Mouse (Mus musculus): ENCODE measurements around the gene Lrrc59.

Gene Lrrc59

DNA sequence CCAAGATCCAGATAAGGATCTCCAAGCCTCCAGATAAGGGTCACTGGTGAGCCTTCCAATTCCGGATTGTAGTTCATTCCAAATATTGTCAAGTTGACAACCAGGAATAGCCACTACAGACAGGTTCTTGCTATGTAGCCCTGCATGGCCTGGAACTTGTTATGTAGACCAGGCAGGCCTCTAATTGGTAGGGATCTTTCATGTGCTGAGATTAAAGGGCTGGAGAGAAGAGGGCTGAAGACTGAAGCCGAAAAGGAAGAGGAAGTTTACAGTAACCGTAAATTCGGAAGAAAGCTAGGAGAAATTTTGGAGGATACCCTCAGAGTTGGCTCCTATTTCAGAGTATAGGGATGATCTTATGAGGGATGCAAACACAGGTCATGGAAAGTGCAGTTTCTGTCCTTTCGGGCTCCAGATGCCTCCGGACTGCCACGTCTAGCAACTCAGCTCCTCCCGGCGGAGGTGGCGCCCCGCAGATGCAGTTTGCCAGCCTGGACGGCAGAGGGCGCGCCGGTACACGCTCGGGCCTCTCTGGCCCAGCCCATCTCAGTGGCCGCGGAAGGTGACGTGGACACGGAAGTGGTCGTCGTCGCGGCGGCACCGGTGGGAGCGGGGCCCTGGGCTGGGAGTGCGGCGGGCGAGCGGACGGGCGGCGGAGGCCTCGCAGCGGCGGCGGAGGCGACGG, at the start of gene Lrrc59:
Gene Lrrc59, plus strand, starts transcription at position 569 of the 685 bp plus-strand sequence.
- DNase-seq = peak; percentile 90

DNA sequence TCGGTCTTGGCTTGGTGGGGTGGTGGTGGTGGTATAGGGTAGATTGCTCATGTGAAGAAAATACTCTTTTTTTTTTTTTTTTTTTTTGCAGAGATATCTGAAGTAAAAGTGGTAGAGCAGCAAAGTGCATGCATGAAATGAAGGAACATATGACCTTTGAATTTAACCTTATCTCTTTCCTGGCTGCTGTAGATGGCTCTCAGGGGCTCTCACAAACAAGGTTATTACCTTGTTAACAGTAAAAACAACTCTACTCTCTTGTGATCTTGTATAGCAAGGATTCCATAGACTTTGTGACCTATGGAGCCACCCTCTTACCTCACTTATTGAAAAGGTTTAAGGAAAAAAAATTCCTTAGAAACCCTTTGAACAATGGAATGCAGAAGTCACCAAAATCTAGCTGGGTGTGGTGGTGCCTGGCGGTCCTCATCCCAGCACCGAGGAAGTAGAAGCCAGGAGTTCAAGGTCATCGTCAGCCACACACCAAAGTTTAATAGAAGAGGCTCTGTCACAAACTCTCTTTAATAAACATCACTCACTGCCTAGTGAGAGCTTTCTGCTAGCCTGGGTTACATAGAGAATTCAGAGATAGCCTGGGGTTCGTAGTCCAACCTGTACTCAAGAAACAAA, 49.3 kb upstream of the Lrrc59 start:
- no peak for DNase-seq

DNA sequence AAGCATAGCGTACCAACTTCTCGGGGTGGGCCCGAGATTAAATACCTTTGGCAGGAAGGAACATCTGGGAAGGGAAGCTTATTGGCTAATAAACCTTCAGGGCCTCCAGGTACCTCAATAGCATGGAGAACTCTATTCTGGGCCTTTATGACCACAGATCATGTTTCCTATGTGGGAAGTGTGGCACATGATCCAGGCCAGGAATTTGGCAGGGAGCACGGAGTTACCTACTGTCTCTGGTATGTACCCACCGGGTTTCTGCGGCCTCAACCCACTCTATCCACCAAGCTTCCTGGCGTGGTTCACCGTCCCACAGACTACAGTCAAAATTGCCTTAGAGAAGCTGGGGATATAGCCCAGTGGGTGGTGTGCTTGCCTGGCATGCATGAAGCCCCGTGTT, 44.5 kb upstream of the Lrrc59 start:
- DNase-seq = no peak

DNA sequence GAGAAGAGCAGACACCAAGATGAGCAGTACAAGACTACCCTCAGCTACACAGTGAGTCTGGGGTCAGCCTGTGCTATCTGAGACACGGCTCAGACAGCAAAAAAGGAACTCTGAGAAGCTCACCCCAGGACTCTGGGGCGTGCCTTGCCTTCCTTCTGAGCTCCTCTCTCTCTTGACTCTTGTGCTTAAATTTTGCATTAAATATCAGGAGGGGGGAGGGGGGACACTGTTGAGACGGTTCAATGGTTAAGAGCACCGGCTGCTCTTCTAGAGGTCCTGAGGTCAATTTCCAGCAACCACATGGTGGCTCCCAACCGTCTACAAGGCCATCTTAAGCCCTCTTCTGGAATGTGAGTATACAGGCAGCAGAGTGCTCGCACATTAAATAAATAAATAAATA, 42.1 kb upstream of the Lrrc59 start:
- no peak for DNase-seq

DNA sequence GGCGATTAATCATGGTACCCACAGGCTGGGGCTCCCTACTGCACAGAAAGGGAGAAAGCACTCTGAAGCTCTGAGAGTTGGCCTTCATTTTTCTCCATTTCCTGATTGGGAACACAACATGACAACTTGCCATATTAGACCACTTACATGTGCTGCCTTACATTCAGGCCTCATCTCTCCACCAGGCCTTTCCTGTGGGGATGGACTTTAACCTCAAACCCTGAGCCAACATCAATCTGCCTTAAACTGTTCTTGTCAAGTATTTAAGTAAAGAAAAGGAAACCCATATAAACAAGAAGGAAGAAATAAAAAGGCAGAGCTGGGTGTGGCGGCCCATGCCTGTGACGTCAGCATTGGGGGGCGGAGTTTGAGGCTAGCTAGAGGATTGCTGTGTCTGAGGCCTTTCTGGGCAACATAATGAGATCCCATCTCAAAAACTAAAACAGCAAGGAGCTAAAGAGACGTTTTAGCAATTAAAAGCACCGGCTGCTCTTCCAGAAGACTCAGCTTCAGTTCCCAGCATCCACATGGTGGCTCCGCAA, 33.2 kb upstream of the Lrrc59 start:
- DNase-seq = no peak

DNA sequence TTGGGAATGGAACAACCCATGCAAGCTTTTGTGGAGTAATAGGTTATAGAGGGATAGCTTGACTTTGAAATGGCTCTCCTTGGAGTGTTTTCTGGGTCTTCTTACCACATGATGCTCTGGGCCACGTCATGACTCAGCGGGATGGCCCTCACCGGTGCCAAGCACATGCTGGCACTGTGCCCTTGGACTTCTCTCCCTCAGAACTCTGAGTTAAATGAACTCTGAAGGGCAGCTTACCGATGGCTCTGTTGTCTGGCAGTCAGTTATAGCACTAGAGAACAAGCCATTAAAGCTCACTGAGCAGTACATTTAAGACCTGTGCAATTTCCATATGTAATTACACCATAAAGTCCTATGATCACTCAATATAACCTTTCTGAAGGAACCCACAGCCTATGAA, 32.2 kb upstream of the Lrrc59 start:
- DNase-seq = no peak

DNA sequence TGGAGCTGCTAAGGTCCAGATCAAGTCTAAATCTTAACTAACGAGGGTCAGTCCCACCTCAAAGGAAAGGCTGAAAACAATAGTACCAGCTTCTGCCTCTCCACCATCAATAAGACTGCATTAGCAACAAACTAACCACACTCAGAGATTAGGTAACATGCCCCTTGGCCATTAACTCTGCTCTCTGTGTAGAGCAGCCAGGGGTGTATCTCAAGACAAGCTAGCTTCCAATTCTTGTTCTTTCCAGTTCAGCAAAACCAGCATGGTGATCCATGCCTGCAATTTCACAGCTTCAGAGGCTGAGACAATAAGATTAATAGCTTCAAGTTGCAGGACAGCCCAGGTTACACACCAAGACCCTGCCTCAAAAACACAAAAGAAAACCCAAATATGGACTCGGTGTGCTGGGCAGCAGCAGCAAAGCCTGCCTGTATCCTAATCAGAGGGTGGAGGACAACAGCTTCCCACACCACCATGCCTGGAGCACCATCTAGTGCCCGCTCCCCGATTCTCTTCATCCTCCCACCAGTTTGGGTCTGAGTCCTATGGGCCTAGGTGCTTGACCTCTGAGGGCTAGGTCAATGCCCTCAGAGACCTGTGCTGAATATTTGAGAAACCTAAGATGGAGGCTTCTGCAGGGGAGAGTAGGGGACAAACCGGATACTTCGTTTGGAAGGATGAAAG, 31.0 kb upstream of the Lrrc59 start:
- no peak for DNase-seq

DNA sequence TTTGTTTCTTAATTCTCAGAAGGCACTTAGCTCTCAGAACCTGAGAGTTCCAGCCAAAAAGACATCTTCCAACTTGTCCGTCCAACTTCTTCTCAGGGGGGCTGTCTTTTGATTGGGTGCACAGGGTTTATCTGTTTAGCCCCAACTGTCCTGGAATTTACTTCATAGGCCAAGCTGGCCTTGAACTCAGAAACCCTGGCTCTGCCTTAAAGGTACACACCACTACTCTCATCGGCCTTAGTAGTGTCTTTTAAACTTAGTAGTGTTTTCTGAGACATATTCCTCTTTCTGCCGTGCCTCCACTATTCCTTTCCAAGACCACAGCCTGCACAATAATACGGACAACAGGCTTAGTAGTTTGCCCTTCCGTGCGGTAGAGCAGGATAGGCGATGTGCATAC, 29.1 kb upstream of the Lrrc59 start:
- no peak for DNase-seq

DNA sequence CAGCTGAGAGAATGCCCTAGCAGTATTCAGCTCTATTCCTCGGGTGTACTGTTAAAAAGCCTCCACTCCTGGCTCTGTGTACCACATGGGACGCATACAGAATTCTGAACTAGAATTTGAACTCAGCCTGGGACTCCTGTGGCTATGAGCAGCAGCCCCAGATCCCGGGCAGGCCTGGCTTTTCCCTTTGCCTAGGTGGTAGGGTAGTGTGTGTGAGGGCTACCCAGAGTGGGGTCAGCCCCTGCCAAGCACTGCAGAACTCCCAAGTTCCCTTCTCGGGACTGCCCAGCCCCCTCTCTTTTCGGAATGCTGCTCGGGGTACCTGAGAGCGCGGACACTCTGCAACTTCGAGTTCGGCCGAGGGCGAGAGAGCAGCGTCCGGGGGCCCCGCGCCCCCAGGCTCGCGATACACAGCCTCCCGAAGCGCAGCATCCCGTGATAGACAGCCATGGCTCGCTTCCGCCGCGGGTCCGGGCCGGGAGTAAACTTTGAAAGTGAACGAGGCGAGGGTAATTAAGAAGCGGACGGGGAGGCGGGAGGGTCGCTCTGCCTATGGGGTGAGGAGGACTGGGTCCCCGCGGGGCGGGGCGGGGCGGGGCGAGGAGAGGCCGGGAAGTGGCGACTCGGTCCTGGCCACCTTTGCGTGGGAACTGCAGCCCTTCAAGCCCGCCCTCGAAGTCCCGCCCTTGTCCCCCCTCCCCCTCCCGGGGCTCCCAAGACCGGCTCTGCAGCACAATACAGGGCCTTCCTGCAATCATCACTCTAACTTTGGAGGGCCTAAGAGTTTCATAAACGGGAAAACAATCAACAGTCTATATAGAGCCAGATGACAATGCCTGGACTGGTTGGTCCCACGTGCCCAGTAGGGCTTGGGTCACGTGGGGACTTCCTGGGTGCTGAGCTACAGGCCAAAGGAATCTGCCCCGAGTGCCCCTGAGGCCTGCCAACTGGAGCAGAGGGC, 28.0 kb upstream of the Lrrc59 start, which contains the start of gene Acsf2:
Gene Acsf2, minus strand, starts transcription at position 551 of the 961 bp plus-strand sequence.
- peak; percentile 9 for DNase-seq

DNA sequence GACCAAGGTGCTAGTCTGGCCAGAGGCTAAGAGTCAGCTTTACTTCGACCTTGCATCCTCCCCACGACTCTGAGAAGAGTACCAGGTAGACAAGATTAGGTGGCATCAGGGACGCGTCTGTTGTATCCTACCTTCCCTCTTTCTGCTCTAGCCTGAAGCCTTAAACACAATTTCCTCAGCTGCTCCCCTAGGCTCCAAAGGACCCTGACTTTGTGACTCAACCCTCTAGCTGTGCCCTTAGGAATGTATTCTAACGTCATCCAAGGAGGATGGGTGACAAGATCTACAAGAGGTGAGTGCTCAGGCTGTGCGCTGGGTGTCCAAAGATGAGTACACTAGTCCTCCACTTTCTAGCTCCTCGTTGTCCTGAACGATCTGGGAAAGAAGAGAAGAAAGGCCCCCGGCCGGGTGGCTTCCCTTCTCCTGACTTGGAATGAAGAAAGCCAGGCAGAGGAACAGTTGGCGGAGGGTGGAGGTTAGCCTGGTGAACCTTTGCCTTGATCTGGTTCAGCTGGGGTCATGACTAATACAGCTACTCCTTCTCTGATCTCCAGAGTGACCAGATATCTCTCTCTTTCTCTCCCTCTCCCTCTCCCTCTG, 27.1 kb upstream of the Lrrc59 start:
- no peak for DNase-seq

DNA sequence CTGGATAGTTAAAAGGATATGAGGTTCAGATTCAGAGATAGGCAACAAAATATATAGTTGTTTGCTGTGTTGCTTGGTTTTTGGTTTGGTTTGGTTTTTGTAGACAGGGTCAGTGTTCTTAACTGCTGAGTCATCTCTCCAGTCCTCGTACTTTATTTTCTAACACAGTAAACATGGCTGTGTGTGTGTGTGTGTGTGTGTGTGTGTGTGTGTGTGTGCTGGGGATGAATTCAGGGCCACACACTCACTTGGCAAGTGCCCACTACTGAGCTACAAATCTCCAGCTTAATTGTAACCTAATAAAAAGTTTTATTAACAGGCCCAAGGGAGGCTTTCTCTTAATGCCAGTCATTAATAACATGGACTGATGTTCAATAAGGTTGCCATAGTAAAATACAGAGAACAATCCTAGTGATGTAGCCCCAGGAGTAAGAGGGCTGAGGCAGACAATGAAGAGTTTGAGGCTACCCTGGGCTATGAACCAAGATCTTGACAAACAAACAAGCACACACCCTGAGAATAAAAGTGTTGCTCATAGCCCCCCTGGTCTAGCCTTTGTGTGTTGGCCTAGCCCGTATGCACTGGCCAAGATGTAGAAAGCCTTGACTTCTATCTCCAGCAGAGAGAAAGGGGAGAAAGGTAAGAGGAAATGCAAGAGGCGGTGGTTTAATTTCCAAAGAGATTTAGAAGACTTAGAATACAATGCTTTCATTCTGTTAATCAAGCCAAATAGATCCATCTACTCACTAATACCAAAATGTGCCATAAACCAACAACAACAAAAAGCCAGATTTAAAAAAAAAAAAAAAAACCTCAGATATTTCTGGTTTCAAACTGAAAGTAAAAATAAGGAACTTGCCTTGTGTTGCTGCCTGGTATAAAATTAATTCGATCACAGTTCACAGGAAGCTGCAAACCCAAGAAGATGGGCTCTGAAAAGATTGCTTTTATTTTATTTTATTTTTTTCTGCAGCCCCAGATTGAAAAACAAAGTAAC, 18.5 kb upstream of the Lrrc59 start:
- no peak for DNase-seq

DNA sequence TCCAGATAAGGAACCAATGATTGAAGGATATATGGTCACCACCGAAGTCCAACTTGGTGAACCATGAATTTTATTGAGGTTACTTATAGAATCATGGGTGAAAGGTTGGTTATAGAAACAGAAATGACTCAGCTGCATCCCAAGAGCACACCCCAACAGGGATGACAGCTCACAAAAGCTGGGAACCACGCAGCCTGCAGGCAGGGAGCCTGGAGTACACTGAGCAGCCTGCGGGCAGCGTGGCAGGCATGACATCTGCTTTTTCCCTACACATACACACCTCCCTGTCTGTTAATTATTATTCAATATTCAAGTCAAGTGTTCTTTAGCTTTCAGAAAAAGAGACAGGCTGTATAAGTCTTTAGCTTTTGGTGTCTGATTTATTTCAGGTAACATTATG, 15.0 kb upstream of the Lrrc59 start:
- DNase-seq = no peak

DNA sequence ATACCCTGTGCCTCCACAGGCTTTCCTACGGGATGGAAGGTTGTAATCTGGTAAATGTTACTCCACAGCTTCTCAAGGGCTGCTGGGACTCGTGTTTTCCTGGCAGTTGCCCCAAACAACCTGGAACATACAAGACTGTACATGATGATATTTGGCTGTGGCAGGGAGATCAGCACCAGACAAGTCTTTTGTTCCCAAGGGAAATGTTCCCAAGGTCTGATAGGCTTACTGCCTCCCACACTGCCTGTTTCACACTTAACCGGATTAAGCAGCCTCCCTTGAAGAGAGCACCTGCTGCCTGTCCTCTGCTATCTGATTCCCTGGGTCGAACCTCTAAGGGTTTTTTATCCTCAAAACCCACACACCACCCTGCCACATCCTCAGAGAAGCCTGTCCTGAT, 14.1 kb upstream of the Lrrc59 start:
- DNase-seq = no peak

DNA sequence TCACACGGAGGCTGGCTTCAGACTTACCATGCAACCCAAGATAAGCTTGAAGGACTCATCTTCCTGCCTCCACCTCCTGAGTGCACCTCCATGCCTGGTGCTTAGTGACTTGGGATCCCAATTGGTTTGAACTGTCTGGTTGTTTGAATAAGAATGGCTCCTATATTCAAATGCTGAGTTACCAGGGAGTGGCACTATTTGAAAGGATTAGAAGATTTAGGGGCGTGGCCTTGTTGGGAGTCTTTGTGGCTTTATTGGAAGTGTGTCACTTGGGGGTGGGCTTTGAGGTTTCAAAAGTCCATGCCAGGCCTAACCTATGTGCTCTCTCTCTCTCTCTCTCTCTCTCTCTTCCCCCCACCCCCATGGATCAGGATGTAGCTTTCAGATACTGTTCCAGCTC, 11.9 kb upstream of the Lrrc59 start:
- no peak for DNase-seq

DNA sequence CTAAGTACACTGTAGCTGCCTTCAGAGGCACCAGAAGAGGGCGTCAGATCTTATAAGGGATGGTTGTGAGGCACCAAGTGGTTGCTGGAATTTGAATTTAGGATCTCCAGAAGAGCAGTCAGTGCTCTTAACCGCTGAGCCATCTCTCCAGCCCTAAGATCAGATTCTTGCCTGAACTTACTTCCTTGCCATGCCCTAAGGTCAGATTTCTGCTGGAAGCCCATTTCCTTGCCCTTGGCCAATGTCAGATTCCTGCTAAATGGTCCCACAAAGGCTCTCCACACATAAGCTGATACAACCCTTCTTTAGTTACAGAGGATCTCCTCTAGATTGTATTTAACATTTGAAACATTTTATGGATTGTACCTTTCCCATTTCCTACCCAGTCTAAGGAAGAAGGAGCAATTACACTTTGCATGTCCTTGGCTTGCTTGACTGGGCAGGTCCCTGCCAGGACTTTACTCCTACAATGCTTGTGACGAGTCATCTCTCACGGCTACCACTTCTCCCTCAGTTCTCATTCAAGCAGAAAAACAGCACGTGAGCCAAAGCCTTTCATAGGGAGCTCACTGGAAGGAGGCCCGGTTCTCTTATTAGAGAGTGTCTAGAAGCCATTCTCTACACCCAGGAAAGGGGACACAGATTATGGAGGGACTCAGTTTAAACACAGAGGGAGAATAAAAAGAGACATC, 8.7 kb upstream of the Lrrc59 start:
- no peak for DNase-seq

DNA sequence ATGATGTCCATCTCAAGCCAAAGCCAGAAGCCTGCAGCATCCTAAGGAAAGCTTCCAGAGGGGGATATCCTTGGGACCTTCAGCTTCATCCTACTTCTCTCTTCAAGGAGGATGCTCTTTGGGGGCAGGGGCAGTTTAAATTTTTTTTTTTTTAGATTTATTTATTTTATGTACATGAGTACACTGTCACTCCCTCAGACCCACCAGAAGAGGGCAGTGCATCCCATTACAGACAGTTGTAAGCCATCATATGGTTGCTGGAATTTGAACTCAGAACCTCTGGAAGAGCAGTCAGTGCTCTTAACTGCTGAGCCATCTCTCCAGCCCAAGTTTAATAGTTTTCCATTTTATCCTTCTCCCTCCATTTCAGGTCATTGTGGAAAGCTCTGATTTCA, 8.1 kb upstream of the Lrrc59 start:
- DNase-seq = no peak

DNA sequence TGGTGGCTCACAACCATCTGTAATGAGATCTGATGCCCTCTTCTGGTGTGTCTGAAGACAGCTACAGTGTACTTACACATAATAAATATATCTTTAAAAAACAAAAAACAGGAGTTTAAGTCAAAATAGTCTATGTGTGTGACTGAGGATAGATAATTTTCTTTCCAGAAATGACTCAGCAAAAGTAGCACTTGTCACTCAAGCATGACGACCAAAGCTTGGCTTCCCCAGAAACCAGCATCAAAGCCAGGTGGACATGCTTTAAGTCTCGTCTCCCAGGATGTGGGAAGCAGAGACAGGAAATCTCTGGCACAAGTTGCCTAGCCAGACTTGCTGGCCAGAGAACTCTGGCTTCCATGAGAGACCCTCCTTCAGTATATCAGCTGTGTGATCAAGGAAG, 7.4 kb upstream of the Lrrc59 start:
- DNase-seq = no peak

DNA sequence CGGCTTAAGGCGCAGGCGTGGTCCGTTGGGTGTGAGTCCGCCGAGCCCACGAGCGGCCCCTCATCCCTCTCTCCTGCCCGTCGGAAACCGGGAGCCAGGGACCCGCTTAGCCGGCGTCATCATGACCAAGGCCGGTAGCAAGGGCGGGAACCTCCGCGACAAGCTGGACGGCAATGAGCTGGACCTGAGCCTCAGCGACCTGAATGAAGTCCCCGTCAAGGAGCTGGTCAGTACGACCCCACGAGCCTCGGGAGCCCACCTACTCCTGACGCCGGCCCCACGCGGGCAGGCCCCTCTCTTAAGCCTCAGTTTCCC, 274 bp downstream of the Lrrc59 start:
- no peak for DNase-seq

DNA sequence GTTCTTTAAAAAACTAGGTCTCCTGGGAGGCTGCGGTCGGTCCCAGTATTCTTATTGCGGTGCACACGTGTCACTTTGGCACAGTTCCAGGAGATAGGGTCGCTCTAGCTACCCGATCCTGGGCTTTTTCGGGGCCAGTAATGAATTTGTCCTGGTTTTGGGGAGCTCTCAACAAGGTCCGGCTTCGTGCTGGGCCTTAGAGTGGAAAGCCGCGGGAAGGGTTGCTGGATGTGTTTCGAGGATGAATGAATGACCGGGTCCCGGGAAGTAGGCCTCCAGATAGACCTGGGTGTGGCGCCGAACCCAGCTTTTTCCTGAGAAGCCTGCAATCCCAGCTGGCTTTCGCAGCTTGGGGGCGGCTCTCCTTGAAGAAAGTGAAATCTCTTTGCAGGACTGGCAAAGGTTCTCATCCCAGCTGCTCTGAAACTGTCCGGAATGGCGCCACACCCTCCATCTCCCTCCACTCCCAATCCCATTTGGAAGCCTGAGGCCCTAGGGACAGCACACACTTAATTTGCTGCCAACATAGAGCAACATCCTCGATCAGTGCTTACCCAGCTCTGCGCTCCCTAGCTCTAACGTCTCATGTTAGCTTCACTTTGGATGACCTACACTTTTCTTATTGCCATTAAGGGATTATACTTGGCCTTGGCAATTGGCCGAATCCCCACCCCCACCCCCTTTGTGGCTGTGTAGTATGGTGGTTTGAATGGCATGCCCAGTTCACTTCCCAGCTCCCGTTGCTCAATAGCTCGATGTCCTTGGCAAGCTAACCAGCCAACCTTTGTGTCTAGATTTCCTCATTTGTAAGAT, 838 bp downstream of the Lrrc59 start:
- DNase-seq = no peak

DNA sequence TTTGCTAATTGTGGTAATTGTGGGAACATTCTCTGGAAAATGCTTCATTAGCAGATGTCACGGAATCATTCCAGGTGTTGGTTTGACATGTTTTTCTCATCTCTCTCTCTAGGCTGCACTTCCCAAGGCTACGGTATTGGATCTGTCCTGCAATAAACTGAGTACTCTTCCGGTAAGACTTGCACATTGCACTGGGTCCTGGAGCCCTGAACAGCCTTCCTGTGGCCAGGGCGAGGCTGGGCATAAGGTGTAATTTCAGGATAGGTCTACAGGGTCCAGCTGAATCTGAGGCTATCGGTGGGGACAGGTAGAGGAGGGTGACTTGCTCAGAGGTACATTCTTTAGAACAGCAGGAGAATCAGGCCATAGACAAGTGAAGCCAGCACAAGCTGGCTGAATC, 2.4 kb downstream of the Lrrc59 start:
- DNase-seq = no peak

Measured in cerebellum, adult 11 months (tissue).